In the genomic region with DNA sequence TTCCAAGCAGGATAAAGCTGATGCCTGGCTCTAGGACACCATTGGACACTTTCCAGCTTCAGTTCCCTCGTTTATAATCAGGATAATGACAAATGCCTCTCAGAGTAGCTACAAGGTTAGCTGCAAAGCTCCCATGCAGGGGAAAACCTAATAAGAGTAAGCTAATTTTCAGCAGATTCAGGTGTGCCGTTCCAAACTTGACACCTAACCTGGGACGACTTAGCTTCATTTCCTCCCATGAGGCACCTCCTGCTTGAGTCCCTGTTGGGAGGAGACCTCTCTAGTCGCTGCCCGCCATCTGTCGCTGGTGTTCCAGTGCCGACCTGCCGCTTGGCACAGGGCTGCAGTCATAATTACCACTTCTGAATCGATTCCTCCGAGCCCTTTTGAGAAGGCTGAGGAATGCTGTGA, we compare ENCODE assay signal across 12 mouse cellular contexts.
DNase-seq lines count a peak whose midpoint lies in the region; ATAC-seq and TF ChIP-seq lines count a peak whose summit lies in the region.
"Had no signal": no experiment of that assay in that cellular context is flagged by ENCODE, and none has a peak within 500 bp of the region (broad histone marks: within the 10 kb centered on the region; RNA-seq: fewer than 3 reads in every experiment).

No protein-coding gene starts in this region.

- no peak for TF ChIP-seq CTCF in olfactory bulb, adult 2 months (IDR thresholded peaks at IDR 0.05; ENCODE audit: insufficient read depth, low read depth, low read length)

- no peaks in the 10 kb centered on the region for H3K27me3 ChIP-seq in midbrain, embryonic 13.5 days
- no peaks in the 10 kb centered on the region for H3K27me3 ChIP-seq in midbrain, embryonic 10.5 days (ENCODE audit: low read depth, poor library complexity, severe bottlenecking)
- H3K27me3 ChIP-seq in hindbrain, embryonic 14.5 days (ENCODE audit: control insufficient read depth, insufficient read depth, low read length), result no peaks in the 10 kb centered on the region

- H3K4me3 ChIP-seq in midbrain, embryonic 13.5 days (replicated peaks), result no peak overlapping the region
- no peak overlapping the region for H3K4me3 ChIP-seq in midbrain, embryonic 10.5 days
- H3K4me3 ChIP-seq in hindbrain, embryonic 14.5 days (replicated peaks; ENCODE audit: low read length), result no peak overlapping the region
- no peak overlapping the region for H3K4me3 ChIP-seq in olfactory bulb, adult 2 months (ENCODE audit: insufficient read depth, low read depth, low read length)
- H3K4me3 ChIP-seq: heart, adult 2 months; limb, embryonic 12.5 days had no signal

- no peak overlapping the region for H3K9ac ChIP-seq in midbrain, embryonic 13.5 days (replicated peaks)
- no peak overlapping the region for H3K9ac ChIP-seq in hindbrain, embryonic 14.5 days
- H3K9ac ChIP-seq: limb, embryonic 12.5 days had no signal

- peak overlapping the region; percentile 78 for H3K27ac ChIP-seq in midbrain, embryonic 13.5 days
- H3K27ac ChIP-seq in midbrain, embryonic 10.5 days (replicated peaks), result no peak overlapping the region
- peak overlapping the region; percentile 79 for H3K27ac ChIP-seq in hindbrain, embryonic 14.5 days
- H3K27ac ChIP-seq in olfactory bulb, adult 2 months (ENCODE audit: insufficient read depth, low read depth, low read length), result peak overlapping the region; percentile 2; the same call in 1 of the 2 replicates
- H3K27ac ChIP-seq: heart, adult 2 months; limb, embryonic 12.5 days had no signal

- no peak for TF ChIP-seq POLR2A in olfactory bulb, adult 2 months (IDR thresholded peaks at IDR 0.05; ENCODE audit: insufficient read depth, low read depth, low read length)

- H3K9me3 ChIP-seq in midbrain, embryonic 13.5 days, result no peaks in the 10 kb centered on the region
- H3K9me3 ChIP-seq in midbrain, embryonic 10.5 days (replicated peaks), result no peaks in the 10 kb centered on the region
- no peaks in the 10 kb centered on the region for H3K9me3 ChIP-seq in hindbrain, embryonic 14.5 days (ENCODE audit: control insufficient read depth, low read length)
- H3K9me3 ChIP-seq: limb, embryonic 12.5 days had no signal

- H3K36me3 ChIP-seq in midbrain, embryonic 13.5 days, result no peaks in the 10 kb centered on the region
- H3K36me3 ChIP-seq in midbrain, embryonic 10.5 days, result no peaks in the 10 kb centered on the region
- no peaks in the 10 kb centered on the region for H3K36me3 ChIP-seq in hindbrain, embryonic 14.5 days (replicated peaks; ENCODE audit: control insufficient read depth, insufficient read depth)
- H3K36me3 ChIP-seq: limb, embryonic 12.5 days had no signal

- H3K4me2 ChIP-seq in midbrain, embryonic 13.5 days (replicated peaks), result 0 out of 2 replicates have a peak overlapping the region, but pooled peaks have one; percentile 22
- H3K4me2 ChIP-seq in hindbrain, embryonic 14.5 days (replicated peaks), result 0 out of 2 replicates have a peak overlapping the region, but pooled peaks have one; percentile 13
- H3K4me2 ChIP-seq: limb, embryonic 12.5 days had no signal

- peaks cover 61% of the 10 kb centered on the region for H3K4me1 ChIP-seq in midbrain, embryonic 13.5 days (replicated peaks)
- H3K4me1 ChIP-seq in midbrain, embryonic 10.5 days, result peaks cover 47% of the 10 kb centered on the region
- peaks cover 39% of the 10 kb centered on the region for H3K4me1 ChIP-seq in hindbrain, embryonic 14.5 days (replicated peaks; ENCODE audit: control insufficient read depth, insufficient read depth, low read length)
- peaks cover 29% of the 10 kb centered on the region for H3K4me1 ChIP-seq in olfactory bulb, adult 2 months (ENCODE audit: control insufficient read depth, insufficient read depth, low read length)

- DNase-seq in midbrain, embryonic 10.5 days (ENCODE audit: low spot score), result no peak
- peak; percentile 75 for DNase-seq in cerebellum, adult 9-10 months
- no peak for DNase-seq in hindbrain, embryonic 14.5 days (ENCODE audit: low spot score)
- no peak for DNase-seq in spleen, postnatal 4 days (ENCODE audit: low spot score in 2 of 2)
- DNase-seq in spleen, postnatal 36 days (ENCODE audit: low spot score in 2 of 2), result no peak
- DNase-seq: heart, adult 2 months; kidney, postnatal 14 days; right cerebral cortex, postnatal 14 days had no signal

- 30% methylated on average over 10 of the region's 10 CpGs for WGBS in midbrain, embryonic 13.5 days
- WGBS in midbrain, embryonic 10.5 days, result 68% methylated on average over 10 of the region's 10 CpGs
- WGBS in hindbrain, embryonic 14.5 days, result 20% methylated on average over 10 of the region's 10 CpGs
- WGBS in olfactory bulb, adult 2 months, result 13% methylated on average over 10 of the region's 10 CpGs

- ATAC-seq in midbrain, embryonic 13.5 days, result 0 out of 2 replicates have a peak, but pooled peaks have one; percentile 34
- 0 out of 2 replicates have a peak, but pooled peaks have one; percentile 35 for ATAC-seq in hindbrain, embryonic 14.5 days (ENCODE audit: low FRiP score)
- ATAC-seq: intestine, embryonic 16.5 days had no signal
